Mouse (Mus musculus): ENCODE data around the gene Usp4.

DNA sequence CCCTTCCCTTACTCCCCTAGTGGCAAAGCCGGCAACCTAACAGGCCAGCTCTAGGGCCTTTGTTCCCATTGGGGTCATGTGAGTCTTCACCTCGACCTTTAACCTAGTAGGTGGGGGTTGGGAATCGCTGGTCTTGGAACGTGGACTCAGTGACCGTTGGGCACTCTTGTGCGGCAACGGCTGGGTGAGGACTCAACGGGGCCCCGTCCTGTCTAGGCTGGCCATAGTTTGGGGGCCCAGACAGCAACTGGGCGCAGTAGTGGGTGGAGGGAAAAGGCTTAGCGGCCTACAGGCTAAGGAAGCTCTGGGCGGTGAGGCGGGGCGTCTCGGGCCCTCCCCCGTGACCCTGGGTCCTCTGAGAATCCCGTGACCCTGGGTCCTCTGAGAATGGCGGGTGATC is 45.0 kb downstream of the Usp4 start, which contains the start of gene 1700102P08Rik:
- TF ChIP-seq POLR2A (IDR thresholded peaks at IDR 0.05; ENCODE audit: low read depth, low read length) (no peak), MAX (IDR thresholded peaks at IDR 0.05; ENCODE audit: low read length) (no peak), EP300 (IDR thresholded peaks at IDR 0.05; ENCODE audit: low read length) (no peak), ZMIZ1 (IDR thresholded peaks at IDR 0.05; ENCODE audit: low read depth, low read length) (no peak), ZNF384 (IDR thresholded peaks at IDR 0.05; ENCODE audit: low read depth, low read length) (no peak), MAFK (IDR thresholded peaks at IDR 0.05; ENCODE audit: insufficient replicate concordance, low read length) (no peak), USF2 (conservative IDR thresholded peaks at IDR 0.05; ENCODE audit: low read depth, low read length) (no peak), ZKSCAN1 (IDR thresholded peaks at IDR 0.05; ENCODE audit: borderline replicate concordance, low read depth, low read length) (no peak), TBP (conservative IDR thresholded peaks at IDR 0.05; ENCODE audit: low read depth, low read length) (no peak)

All from CH12.LX (cell line).